In the genomic region with DNA sequence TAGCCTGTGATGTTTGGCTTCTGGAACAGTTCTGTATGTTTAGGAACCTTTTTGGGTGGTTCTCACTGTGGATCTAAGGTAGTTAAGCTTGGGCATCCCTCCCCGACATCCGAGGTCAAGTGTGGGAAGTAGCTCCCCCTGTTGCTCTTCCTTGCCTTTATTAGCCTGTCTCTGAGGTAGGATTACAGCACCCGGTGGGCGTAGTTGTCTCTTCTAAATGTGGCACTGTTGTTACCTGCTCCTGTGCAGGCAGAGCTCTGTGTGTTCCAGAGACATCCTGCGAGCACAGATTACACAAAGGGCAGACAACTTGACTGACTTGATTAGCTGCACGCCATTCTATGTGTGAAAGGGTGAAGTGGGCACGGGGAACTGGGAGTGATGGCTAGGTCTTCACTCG, we compare ENCODE assay signal across 16 mouse cellular contexts.
"Had no signal": no experiment of that assay in that cellular context is flagged by ENCODE, and none has a peak within 500 bp of the region (broad histone marks: within the 10 kb centered on the region; RNA-seq: fewer than 3 reads in every experiment).

No protein-coding gene starts in this region.

- H3K27ac ChIP-seq: midbrain, embryonic 10.5 days; midbrain, embryonic 12.5 days; neural tube, embryonic 13.5 days; neural tube, embryonic 15.5 days; stomach, embryonic 15.5 days; stomach, postnatal 0 days had no signal

- DNase-seq: lung, adult 18-20 months; lung, embryonic 14.5 days; lung, postnatal 10 days; lung, postnatal 4 days; midbrain, embryonic 14.5 days; right cerebral cortex, postnatal 14 days; thymus, adult 2 months; thymus, postnatal 25 days; thymus, postnatal 4 days had no signal

- H3K4me1 ChIP-seq: midbrain, embryonic 10.5 days; midbrain, embryonic 12.5 days; stomach, embryonic 15.5 days had no signal

- H3K4me3 ChIP-seq: midbrain, embryonic 10.5 days; midbrain, embryonic 12.5 days; myocyte; neural tube, embryonic 13.5 days; neural tube, embryonic 15.5 days; stomach, embryonic 15.5 days had no signal
